Mouse (Mus musculus): Measurements from ENCODE around the gene Mfsd2a.

Mfsd2a gene

GRCm38 (mm10) chr4:122978850-122979249 lies 17.9 kb upstream of the Mfsd2a start:
- no peak for ATAC-seq (ENCODE audit: low TSS enrichment)

- ATAC-seq (ENCODE audit: low TSS enrichment), result no peak
Measured at GRCm38 (mm10) chr4:122976885-122977284, 15.9 kb upstream of the Mfsd2a start.

- ATAC-seq (ENCODE audit: low TSS enrichment), result no peak
Measured at GRCm38 (mm10) chr4:122974976-122975520, 14.1 kb upstream of the Mfsd2a start.

GRCm38 (mm10) chr4:122972056-122972455 lies 11.1 kb upstream of the Mfsd2a start:
- ATAC-seq (ENCODE audit: low TSS enrichment), result no peak

GRCm38 (mm10) chr4:122971646-122972045 lies 10.7 kb upstream of the Mfsd2a start:
- ATAC-seq (ENCODE audit: low TSS enrichment), result no peak

GRCm38 (mm10) chr4:122971191-122971590 lies 10.2 kb upstream of the Mfsd2a start:
- no peak for ATAC-seq (ENCODE audit: low TSS enrichment)

GRCm38 (mm10) chr4:122968106-122968505 lies 7.1 kb upstream of the Mfsd2a start:
- ATAC-seq (ENCODE audit: low TSS enrichment), result no peak

- no peak for ATAC-seq (ENCODE audit: low TSS enrichment)
Measured at GRCm38 (mm10) chr4:122962751-122963150, 1.8 kb upstream of the Mfsd2a start.

GRCm38 (mm10) chr4:122961589-122961988 lies 601 bp upstream of the Mfsd2a start:
- no peak for ATAC-seq (ENCODE audit: low TSS enrichment)

- peak; percentile 42; the same call in 1 of the 2 replicates for ATAC-seq (ENCODE audit: low TSS enrichment)
Measured at GRCm38 (mm10) chr4:122960321-122961099, 478 bp downstream of the Mfsd2a start.

- ATAC-seq (ENCODE audit: low TSS enrichment), result no peak
Measured at GRCm38 (mm10) chr4:122959816-122960215, 1.2 kb downstream of the Mfsd2a start.

- ATAC-seq (ENCODE audit: low TSS enrichment), result peak; percentile 25; the same call in 1 of the 2 replicates
Measured at GRCm38 (mm10) chr4:122958491-122959031, 2.4 kb downstream of the Mfsd2a start.

GRCm38 (mm10) chr4:122956301-122956700 lies 4.7 kb downstream of the Mfsd2a start:
- ATAC-seq (ENCODE audit: low TSS enrichment), result no peak

GRCm38 (mm10) chr4:122955412-122956136 lies 5.4 kb downstream of the Mfsd2a start:
- peak; percentile 94 for ATAC-seq (ENCODE audit: low TSS enrichment)

- ATAC-seq (ENCODE audit: low TSS enrichment), result no peak; the same call in 1 of the 2 replicates
Measured at GRCm38 (mm10) chr4:122954680-122955411, 6.1 kb downstream of the Mfsd2a start.

- ATAC-seq (ENCODE audit: low TSS enrichment), result no peak
Measured at GRCm38 (mm10) chr4:122949096-122949495, 11.9 kb downstream of the Mfsd2a start.

GRCm38 (mm10) chr4:122947223-122947622 lies 13.8 kb downstream of the Mfsd2a start:
- no peak for ATAC-seq (ENCODE audit: low TSS enrichment)

- ATAC-seq (ENCODE audit: low TSS enrichment), result peak; percentile 55; the same call in 1 of the 2 replicates
Measured at GRCm38 (mm10) chr4:122944408-122944807, 16.6 kb downstream of the Mfsd2a start.

GRCm38 (mm10) chr4:122939048-122939796 lies 21.8 kb downstream of the Mfsd2a start:
- ATAC-seq (ENCODE audit: low TSS enrichment), result no peak

GRCm38 (mm10) chr4:122937489-122937888 lies 23.5 kb downstream of the Mfsd2a start:
- peak; percentile 57; the same call in 1 of the 2 replicates for ATAC-seq (ENCODE audit: low TSS enrichment)

Data from frontal cortex, adult (tissue).